Mouse (Mus musculus) kidney, embryonic 15.5 days (tissue): ENCODE measurements at regions not wholly inside any gene's neighbourhood (a gene's known extent, or its start where the extent isn't known, plus 50 kb on each side); places are given as distances from the start of the nearest gene placed in this dataset.

ENCODE experiments used
- ATAC-seq: fragments of 200-750 bp; cut with Nextera tagmentation; replicated peaks from 2 replicates; pipeline ENCODE4 v1.8.0; 2017; ENCODE audit warnings: moderate TSS enrichment; ENCODE audit not compliant: low FRiP score
- H3K27ac ChIP-seq: fragments of 300-500 bp; sonication (generic); 2 replicates; pipeline ENCODE4 v1.5.1; 2015; ENCODE audit warnings: mild to moderate bottlenecking, inconsistent platforms
- H3K27me3 ChIP-seq: fragments of 300-500 bp; sonication (generic); 2 replicates; pipeline ENCODE4 v1.6.1; 2015; ENCODE audit warnings: inconsistent platforms
- H3K36me3 ChIP-seq: fragments of 300-500 bp; sonication (generic); 2 replicates; pipeline ENCODE4 v1.6.1; 2015; ENCODE audit warnings: inconsistent platforms
- H3K4me1 ChIP-seq: fragments of 300-500 bp; sonication (generic); 2 replicates; pipeline ENCODE4 v1.6.1; 2015; ENCODE audit warnings: inconsistent platforms
- H3K4me2 ChIP-seq: fragments of 300-500 bp; sonication (generic); 2 replicates; pipeline ENCODE4 v1.6.1; 2015; ENCODE audit warnings: moderate library complexity, mild to moderate bottlenecking, inconsistent platforms
- H3K4me3 ChIP-seq: fragments of 300-500 bp; sonication (generic); replicated peaks from 2 replicates; pipeline ENCODE4 v1.5.1; 2015; ENCODE audit warnings: mild to moderate bottlenecking, inconsistent platforms
- H3K9ac ChIP-seq: fragments of 300-500 bp; sonication (generic); 2 replicates; pipeline ENCODE4 v1.6.1; 2015; ENCODE audit warnings: mild to moderate bottlenecking, inconsistent platforms
- H3K9me3 ChIP-seq: fragments of 300-500 bp; sonication (generic); replicated peaks from 2 replicates; pipeline ENCODE4 v1.6.1; 2016; ENCODE audit warnings: inconsistent platforms
- WGBS: fragments of 180-500 bp; shearing (Covaris S2); methylation state at CpG from one replicate; pipeline ENCODE4 v1.1.7; 2015; ENCODE audit warnings: mixed read lengths; 5-methylcytosine and 5-hydroxymethylcytosine counted together

DNA sequence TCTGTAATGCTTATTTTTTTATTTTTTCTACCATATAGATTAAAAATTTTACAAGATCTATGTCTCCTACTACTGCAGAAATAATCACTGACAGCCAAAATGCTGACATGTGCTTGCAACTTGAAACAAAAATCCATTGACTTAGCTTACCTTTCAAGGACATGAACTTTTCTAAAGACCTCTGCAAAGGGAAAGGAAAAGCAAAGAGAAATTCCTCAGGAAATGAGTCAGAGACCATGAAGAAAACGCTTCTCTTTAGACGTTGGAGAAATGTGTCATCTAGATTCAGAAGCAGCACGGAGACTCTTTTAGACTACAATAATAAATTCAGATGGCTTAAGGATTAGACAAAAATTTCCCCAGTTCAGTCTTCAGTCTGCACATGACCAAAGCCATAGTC is 2188.6 kb upstream of the Tenm3 start:
- H3K4me2 ChIP-seq = no peak overlapping the region
- H3K4me3 ChIP-seq = no peak overlapping the region
- H3K9me3 ChIP-seq = no peaks in the 10 kb centered on the region
- no peak overlapping the region for H3K9ac ChIP-seq
- no peak for ATAC-seq
- no peaks in the 10 kb centered on the region for H3K27me3 ChIP-seq
- 36% methylated on average over 3 of the region's 3 CpGs for WGBS
- no peaks in the 10 kb centered on the region for H3K4me1 ChIP-seq
- no peaks in the 10 kb centered on the region for H3K36me3 ChIP-seq
- H3K27ac ChIP-seq = no peak overlapping the region

DNA sequence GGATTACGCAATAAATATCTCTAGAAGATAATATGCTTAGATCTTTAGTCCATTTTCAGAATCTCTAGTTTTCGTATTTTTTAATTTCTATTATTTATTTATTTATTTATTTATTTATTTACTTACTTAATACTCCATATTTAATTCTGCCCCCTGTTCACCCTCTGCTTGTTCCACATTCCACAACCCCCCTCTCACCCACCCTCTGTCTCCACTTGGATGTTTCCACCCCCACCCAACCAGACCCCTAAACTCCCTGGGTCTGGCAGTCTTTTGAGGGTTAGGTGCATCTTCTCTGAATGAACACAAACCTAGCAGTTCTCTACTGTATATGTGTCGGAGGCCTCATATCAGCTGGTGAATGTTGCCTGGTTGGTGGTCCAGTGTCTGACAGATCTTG is 2166.8 kb upstream of the Tenm3 start:
- H3K4me1 ChIP-seq = no peaks in the 10 kb centered on the region
- H3K27me3 ChIP-seq = no peaks in the 10 kb centered on the region
- no peak overlapping the region for H3K4me3 ChIP-seq
- no peak overlapping the region for H3K9ac ChIP-seq
- no peak overlapping the region for H3K27ac ChIP-seq
- H3K4me2 ChIP-seq = no peak overlapping the region
- no peaks in the 10 kb centered on the region for H3K9me3 ChIP-seq
- no peaks in the 10 kb centered on the region for H3K36me3 ChIP-seq
- WGBS = 91% methylated on average over 3 of the region's 3 CpGs
- no peak for ATAC-seq

GRCm38 (mm10) chr8:50967386-50967785 is 2123.6 kb upstream of the Tenm3 start:
- H3K27ac ChIP-seq = no peak overlapping the region
- WGBS = 55% methylated on average over 4 of the region's 4 CpGs
- no peaks in the 10 kb centered on the region for H3K9me3 ChIP-seq
- no peaks in the 10 kb centered on the region for H3K27me3 ChIP-seq
- H3K4me3 ChIP-seq = no peak overlapping the region
- no peak for ATAC-seq
- no peak overlapping the region for H3K4me2 ChIP-seq
- no peak overlapping the region for H3K9ac ChIP-seq
- no peaks in the 10 kb centered on the region for H3K36me3 ChIP-seq
- no peaks in the 10 kb centered on the region for H3K4me1 ChIP-seq

DNA sequence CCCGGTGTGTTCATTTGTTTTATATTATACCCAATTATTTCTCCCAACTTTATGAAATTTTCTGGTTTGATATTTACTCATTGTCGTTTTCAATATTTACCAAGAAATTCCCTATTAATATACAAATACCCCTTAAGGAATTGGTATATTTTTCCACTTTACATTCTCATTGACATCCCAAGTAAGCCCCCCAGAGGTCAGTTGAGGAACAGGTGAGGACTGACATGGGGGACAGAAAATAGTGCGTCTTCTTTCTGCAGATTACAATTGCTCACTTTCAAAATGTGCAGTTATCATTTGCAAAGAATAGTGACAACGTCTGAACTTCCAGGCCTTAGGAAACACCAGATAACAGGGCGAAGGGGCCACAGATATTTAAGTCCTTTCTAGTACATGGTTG is 2073.8 kb upstream of the Tenm3 start:
- Histone ChIP-seq H3K27me3 (peaks cover 48% of the 10 kb centered on the region), H3K4me1 (peaks cover 10% of the 10 kb centered on the region), H3K9me3 (no peaks in the 10 kb centered on the region), H3K4me2 (no peak overlapping the region), H3K9ac (no peak overlapping the region), H3K27ac (no peak overlapping the region), H3K4me3 (no peak overlapping the region), H3K36me3 (no peaks in the 10 kb centered on the region)
- 19% methylated on average over 5 of the region's 5 CpGs for WGBS
- ATAC-seq = no peak

- Histone ChIP-seq H3K4me1 (peaks cover 10% of the 10 kb centered on the region), H3K4me2 (peak overlapping the region; percentile 100)
These were observed 2073.0 kb upstream of the Tenm3 start for GRCm38 (mm10) chr8:50916733-50917113.

DNA sequence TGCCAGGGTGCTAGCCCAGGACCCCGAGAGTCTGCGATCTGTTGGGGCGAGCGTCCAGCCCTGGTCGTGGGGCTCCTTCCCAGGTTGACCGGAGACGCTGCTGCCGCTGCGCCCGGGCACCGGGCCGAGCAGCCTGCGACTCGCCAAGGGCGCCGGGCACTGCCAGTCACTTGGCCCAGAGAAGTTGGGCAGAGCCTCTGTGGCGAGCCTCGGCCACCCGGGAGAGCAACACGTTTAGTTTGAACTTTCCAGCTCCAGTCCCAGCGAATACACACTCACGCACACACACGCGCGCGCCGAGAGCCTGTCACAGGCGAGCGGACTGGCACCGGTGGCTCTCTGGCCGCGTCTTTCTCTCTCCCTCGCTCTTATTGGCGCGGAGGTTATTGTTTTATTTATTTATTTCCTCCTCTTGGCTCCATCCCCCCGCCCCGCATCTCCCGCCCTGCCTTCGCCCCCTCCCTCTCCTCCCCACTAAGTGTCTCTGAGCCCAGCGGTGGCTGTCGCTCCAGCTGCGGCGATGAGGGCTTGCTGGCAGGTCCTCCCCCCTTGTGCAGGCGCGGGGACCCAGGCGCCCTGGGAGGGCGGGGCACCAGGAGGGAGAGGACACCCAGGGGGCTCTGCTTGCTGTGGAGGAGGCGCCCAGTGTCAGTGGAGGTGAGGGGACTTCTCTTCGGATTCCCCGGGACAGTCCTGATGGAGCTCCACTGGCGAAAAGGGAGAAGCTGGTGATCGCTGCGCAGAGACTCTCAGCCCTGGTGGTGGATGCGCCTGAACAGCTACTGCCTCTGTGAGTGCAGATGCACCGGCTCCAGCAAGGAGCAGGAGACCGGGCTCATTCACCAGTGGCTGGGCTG is 2072.4 kb upstream of the Tenm3 start:
- peak; percentile 88 for ATAC-seq
- under 1% methylated on average over 51 of the region's 56 CpGs for WGBS
- Histone ChIP-seq H3K9me3 (no peaks in the 10 kb centered on the region), H3K4me2 (peak overlapping the region; percentile 100), H3K36me3 (no peaks in the 10 kb centered on the region), H3K4me3 (peak overlapping the region; percentile 62), H3K27ac (no peak overlapping the region), H3K9ac (0 out of 2 replicates have a peak overlapping the region, but pooled peaks have one; percentile 36), H3K27me3 (peaks cover 48% of the 10 kb centered on the region), H3K4me1 (peaks cover 10% of the 10 kb centered on the region)

More at GRCm38 (mm10) chr8:50916733-50917113, 2073.0 kb upstream of the Tenm3 start:
- WGBS = under 1% methylated on average over 8 of the region's 8 CpGs
- Histone ChIP-seq H3K9me3 (no peaks in the 10 kb centered on the region), H3K4me3 (peak overlapping the region; percentile 62), H3K9ac (0 out of 2 replicates have a peak overlapping the region, but pooled peaks have one; percentile 36), H3K36me3 (no peaks in the 10 kb centered on the region), H3K27me3 (peaks cover 48% of the 10 kb centered on the region), H3K27ac (no peak overlapping the region)
- peak; percentile 14; the same call in 1 of the 2 replicates for ATAC-seq

- Histone ChIP-seq H3K4me1 (peaks cover 10% of the 10 kb centered on the region), H3K27ac (no peak overlapping the region), H3K4me3 (peak overlapping the region; percentile 62), H3K9me3 (no peaks in the 10 kb centered on the region), H3K4me2 (peak overlapping the region; percentile 100), H3K9ac (0 out of 2 replicates have a peak overlapping the region, but pooled peaks have one; percentile 36), H3K27me3 (peaks cover 48% of the 10 kb centered on the region), H3K36me3 (no peaks in the 10 kb centered on the region)
- WGBS = under 1% methylated on average over 22 of the region's 22 CpGs
- ATAC-seq = peak; percentile 46
These were observed 2071.6 kb upstream of the Tenm3 start for GRCm38 (mm10) chr8:50915259-50915875.

- Histone ChIP-seq H3K9me3 (no peaks in the 10 kb centered on the region), H3K4me2 (peak overlapping the region; percentile 100), H3K4me1 (peaks cover 10% of the 10 kb centered on the region), H3K27me3 (peaks cover 48% of the 10 kb centered on the region), H3K36me3 (no peaks in the 10 kb centered on the region), H3K27ac (no peak overlapping the region), H3K4me3 (peak overlapping the region; percentile 62), H3K9ac (no peak overlapping the region)
- no peak for ATAC-seq
- WGBS = 13% methylated on average over 7 of the region's 7 CpGs
These were observed 2070.9 kb upstream of the Tenm3 start for GRCm38 (mm10) chr8:50914615-50915014.

DNA sequence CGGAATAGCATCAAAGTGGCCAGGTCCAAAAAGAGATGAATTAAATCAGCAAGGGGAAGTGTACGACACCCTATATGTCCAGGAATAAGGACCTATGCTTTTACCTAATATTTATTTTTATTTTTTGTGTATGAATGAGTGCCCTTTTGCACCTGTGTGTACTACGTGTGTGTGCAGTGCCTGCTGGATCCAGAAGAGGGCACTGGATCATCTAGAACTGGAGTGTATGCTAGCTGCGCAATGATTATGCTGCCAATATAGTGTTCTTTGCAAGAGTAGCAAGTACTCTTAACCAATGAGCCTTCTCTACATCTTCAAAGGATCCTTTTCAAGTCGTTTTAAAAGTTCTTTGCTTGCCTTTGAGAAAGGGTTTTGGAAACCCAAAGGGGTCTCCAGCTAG is 2034.4 kb upstream of the Tenm3 start:
- no peak overlapping the region for H3K4me3 ChIP-seq
- no peaks in the 10 kb centered on the region for H3K9me3 ChIP-seq
- no peak overlapping the region for H3K9ac ChIP-seq
- H3K4me2 ChIP-seq = no peak overlapping the region
- ATAC-seq = no peak
- H3K36me3 ChIP-seq = no peaks in the 10 kb centered on the region
- no peak overlapping the region for H3K27ac ChIP-seq
- no peaks in the 10 kb centered on the region for H3K4me1 ChIP-seq
- H3K27me3 ChIP-seq = no peaks in the 10 kb centered on the region
- 82% methylated on average over 5 of the region's 5 CpGs for WGBS
